Mouse (Mus musculus) brain, embryonic 14.5 days (tissue): ENCODE measurements around the gene Tmem223.

Experiments
- CTCF ChIP-seq: fragments of 200-500 bp; IDR thresholded peaks from 2 replicates; pipeline ENCODE4 v1.5.1; 2012; ENCODE audit warnings: inconsistent platforms, mild to moderate bottlenecking, moderate library complexity, borderline replicate concordance; ENCODE audit not compliant: insufficient read depth, insufficient read length; ENCODE audit errors: extremely low read depth
- POLR2A ChIP-seq: fragments of 200-500 bp; IDR thresholded peaks from 2 replicates; pipeline ENCODE4 v1.6.1; 2012; ENCODE audit warnings: mild to moderate bottlenecking, inconsistent platforms, borderline replicate concordance; ENCODE audit not compliant: poor library complexity, insufficient read depth, insufficient read length, severe bottlenecking; ENCODE audit errors: extremely low read depth

GRCm38 (mm10) chr19:8820424-8820956 lies 49.7 kb downstream of the Tmem223 start:
- TF ChIP-seq CTCF (no peak), POLR2A (no peak)
